Mouse (Mus musculus) kidney, embryonic 15.5 days (tissue): ENCODE measurements around the gene Cerkl. TPM values are rescaled to one million over a fixed set of nuclear protein-coding genes. Genes with fewer than 3 reads are reported as not detected.

Experiments
- ATAC-seq: fragments of 200-750 bp; cut with Nextera tagmentation; replicated peaks from 2 replicates; pipeline ENCODE4 v1.8.0; 2017; ENCODE audit warnings: moderate TSS enrichment; ENCODE audit not compliant: low FRiP score
- H3K27ac ChIP-seq: fragments of 300-500 bp; sonication (generic); 2 replicates; pipeline ENCODE4 v1.5.1; 2015; ENCODE audit warnings: mild to moderate bottlenecking, inconsistent platforms
- H3K27me3 ChIP-seq: fragments of 300-500 bp; sonication (generic); 2 replicates; pipeline ENCODE4 v1.6.1; 2015; ENCODE audit warnings: inconsistent platforms
- H3K36me3 ChIP-seq: fragments of 300-500 bp; sonication (generic); 2 replicates; pipeline ENCODE4 v1.6.1; 2015; ENCODE audit warnings: inconsistent platforms
- H3K4me1 ChIP-seq: fragments of 300-500 bp; sonication (generic); 2 replicates; pipeline ENCODE4 v1.6.1; 2015; ENCODE audit warnings: inconsistent platforms
- H3K4me2 ChIP-seq: fragments of 300-500 bp; sonication (generic); 2 replicates; pipeline ENCODE4 v1.6.1; 2015; ENCODE audit warnings: moderate library complexity, mild to moderate bottlenecking, inconsistent platforms
- H3K4me3 ChIP-seq: fragments of 300-500 bp; sonication (generic); replicated peaks from 2 replicates; pipeline ENCODE4 v1.5.1; 2015; ENCODE audit warnings: mild to moderate bottlenecking, inconsistent platforms
- H3K9ac ChIP-seq: fragments of 300-500 bp; sonication (generic); 2 replicates; pipeline ENCODE4 v1.6.1; 2015; ENCODE audit warnings: mild to moderate bottlenecking, inconsistent platforms
- H3K9me3 ChIP-seq: fragments of 300-500 bp; sonication (generic); replicated peaks from 2 replicates; pipeline ENCODE4 v1.6.1; 2016; ENCODE audit warnings: inconsistent platforms
- WGBS: fragments of 180-500 bp; shearing (Covaris S2); methylation state at CpG from one replicate; pipeline ENCODE4 v1.1.7; 2015; ENCODE audit warnings: mixed read lengths; 5-methylcytosine and 5-hydroxymethylcytosine counted together
- polyA plus RNA-seq: library from polyadenylated mRNA; unstranded; fragments of >200 nt; fragmentation: Nextera tagmentation; extraction: Ambion mirVana; gene quantifications from 2 replicates; pipeline ENCODE4 v1.2.1, GENCODE M21; 2015

The Cerkl gene
- polyA plus RNA-seq, 1 experiment from 2014 or later: 2.3 TPM

DNA sequence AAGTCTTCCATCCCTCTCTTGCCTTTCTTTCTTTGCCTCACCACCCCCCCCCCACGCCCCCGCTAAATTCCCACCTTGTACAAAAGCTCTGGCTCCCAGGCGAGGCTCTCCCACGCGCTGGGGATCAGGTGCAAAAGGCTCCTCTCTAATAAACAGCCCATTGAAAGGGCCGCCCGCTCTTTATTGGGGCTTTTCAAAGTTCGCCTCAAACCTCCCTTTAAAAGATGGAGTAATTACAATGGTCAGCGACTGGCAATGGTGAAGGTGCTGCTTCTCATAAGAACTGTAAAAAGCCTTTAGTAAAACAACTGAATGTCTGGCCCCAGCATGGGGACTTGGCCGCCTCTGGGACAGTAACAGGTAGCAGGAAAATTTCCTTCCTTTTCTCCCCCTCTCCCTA, 939 bp downstream of the Cerkl start:
- Histone ChIP-seq H3K36me3 (no peaks in the 10 kb centered on the region), H3K4me1 (peaks cover 28% of the 10 kb centered on the region), H3K27me3 (peaks cover 88% of the 10 kb centered on the region), H3K9ac (no peak overlapping the region), H3K27ac (no peak overlapping the region), H3K9me3 (no peaks in the 10 kb centered on the region; the same call in 1 of the 2 replicates), H3K4me2 (no peak overlapping the region), H3K4me3 (no peak overlapping the region)
- WGBS: under 1% methylated on average over 10 of the region's 10 CpGs
- no peak for ATAC-seq

GRCm38 (mm10) chr2:79454786-79455446, 1.7 kb downstream of the Cerkl start:
- H3K27me3 ChIP-seq: peaks cover 82% of the 10 kb centered on the region
- H3K36me3 ChIP-seq: no peaks in the 10 kb centered on the region
- H3K9ac ChIP-seq: no peak overlapping the region
- H3K4me1 ChIP-seq: peaks cover 28% of the 10 kb centered on the region
- H3K27ac ChIP-seq: no peak overlapping the region
- 9% methylated on average over 15 of the region's 15 CpGs for WGBS
- no peak overlapping the region for H3K4me3 ChIP-seq
- no peak for ATAC-seq
- H3K9me3 ChIP-seq: no peaks in the 10 kb centered on the region; the same call in 1 of the 2 replicates
- H3K4me2 ChIP-seq: no peak overlapping the region

DNA sequence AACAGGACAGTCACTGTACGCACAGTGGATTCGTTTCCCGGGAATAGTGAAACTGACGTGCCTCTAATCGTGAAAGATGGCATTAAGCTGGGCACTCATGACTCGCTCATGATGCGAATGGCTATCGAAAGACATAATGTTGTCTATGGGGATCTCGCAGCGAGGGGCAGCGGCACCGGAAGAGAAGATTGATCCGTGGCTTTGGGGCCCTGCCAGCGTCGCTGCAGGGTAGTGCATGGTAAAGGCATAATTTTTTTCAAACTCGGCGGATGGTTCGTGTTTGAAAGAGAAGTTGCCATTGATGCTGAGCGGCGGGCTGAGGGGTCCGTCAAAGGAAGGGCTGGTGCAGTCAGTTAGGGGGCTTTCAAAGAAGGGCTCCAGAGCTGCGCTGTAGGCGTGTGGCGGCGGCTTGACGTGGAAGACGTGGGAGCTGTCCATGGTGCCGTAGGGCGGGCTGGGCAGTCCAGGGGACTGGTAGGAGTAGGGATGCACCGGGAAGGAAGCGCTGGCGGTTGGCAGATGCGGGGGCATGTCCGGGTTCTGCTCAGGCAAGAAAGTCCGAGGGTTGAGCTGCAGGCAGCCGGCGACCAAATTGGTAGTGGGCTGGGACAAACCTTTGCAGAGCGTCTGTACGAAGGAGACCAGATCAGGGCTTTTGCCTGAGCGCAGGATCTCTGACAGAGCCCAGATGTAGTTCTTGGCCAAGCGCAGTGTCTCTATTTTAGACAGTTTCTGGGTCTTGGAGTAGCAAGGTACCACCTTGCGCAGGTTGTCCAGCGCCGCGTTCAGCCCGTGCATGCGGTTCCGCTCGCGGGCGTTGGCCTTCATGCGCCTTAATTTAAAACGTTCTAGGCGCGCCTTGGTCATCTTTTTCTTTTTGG, 2.4 kb downstream of the Cerkl start:
- Histone ChIP-seq H3K4me2 (peak overlapping the region; percentile 71), H3K27ac (no peak overlapping the region), H3K9ac (no peak overlapping the region), H3K4me1 (peaks cover 24% of the 10 kb centered on the region), H3K36me3 (no peaks in the 10 kb centered on the region), H3K27me3 (peaks cover 78% of the 10 kb centered on the region), H3K9me3 (no peaks in the 10 kb centered on the region; the same call in 1 of the 2 replicates), H3K4me3 (peak overlapping the region; percentile 44)
- ATAC-seq: peak; percentile 96
- WGBS: 2% methylated on average over 55 of the region's 55 CpGs

GRCm38 (mm10) chr2:79451438-79451837, 5.1 kb downstream of the Cerkl start:
- Histone ChIP-seq H3K4me3 (no peak overlapping the region), H3K4me2 (no peak overlapping the region), H3K36me3 (no peaks in the 10 kb centered on the region), H3K9ac (no peak overlapping the region), H3K27me3 (peaks cover 58% of the 10 kb centered on the region), H3K4me1 (peaks cover 10% of the 10 kb centered on the region), H3K9me3 (no peaks in the 10 kb centered on the region), H3K27ac (no peak overlapping the region)
- ATAC-seq: no peak
- WGBS: 52% methylated on average over 5 of the region's 5 CpGs

DNA sequence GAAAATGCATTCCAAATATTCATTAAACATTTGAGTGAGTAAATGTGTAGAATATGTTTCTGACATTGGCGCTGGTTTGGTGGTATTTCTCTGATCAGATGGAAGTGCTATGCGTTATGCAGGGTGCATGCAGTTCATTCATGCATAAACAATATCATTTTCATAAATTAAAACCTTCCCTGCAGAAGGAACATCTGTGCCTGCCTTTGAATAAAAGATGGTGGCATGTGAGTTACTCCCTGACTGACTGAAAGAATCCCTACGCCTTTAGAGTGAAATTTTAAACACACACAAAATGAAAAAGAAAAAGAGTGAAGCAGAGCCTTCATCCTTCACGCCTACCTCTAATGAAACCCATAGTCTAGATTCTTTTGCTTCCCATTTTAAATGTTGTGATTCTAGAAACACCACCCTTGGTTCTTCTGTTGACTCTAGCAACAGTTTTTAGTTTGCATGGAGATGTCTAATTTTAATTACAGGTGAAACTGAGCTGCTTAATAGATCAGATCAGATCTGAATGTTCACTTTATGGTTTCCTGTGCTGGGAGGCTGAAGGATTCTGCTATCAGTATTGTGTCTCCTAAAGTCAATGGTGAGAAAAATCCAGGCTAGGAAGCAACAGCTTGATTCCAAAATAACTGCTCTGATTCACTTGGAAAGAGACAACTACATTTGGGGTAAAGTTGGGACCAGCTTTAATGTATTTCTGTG, 5.7 kb downstream of the Cerkl start:
- no peak overlapping the region for H3K9ac ChIP-seq
- 75% methylated on average over 4 of the region's 4 CpGs for WGBS
- H3K4me2 ChIP-seq: no peak overlapping the region
- H3K9me3 ChIP-seq: no peaks in the 10 kb centered on the region
- H3K27ac ChIP-seq: no peak overlapping the region
- H3K4me3 ChIP-seq: no peak overlapping the region
- no peak for ATAC-seq
- H3K27me3 ChIP-seq: peaks cover 52% of the 10 kb centered on the region
- H3K4me1 ChIP-seq: peaks cover 9% of the 10 kb centered on the region
- H3K36me3 ChIP-seq: no peaks in the 10 kb centered on the region

GRCm38 (mm10) chr2:79449371-79449770, 7.2 kb downstream of the Cerkl start:
- H3K4me1 ChIP-seq: peaks cover 7% of the 10 kb centered on the region
- 71% methylated on average over 4 of the region's 4 CpGs for WGBS

DNA sequence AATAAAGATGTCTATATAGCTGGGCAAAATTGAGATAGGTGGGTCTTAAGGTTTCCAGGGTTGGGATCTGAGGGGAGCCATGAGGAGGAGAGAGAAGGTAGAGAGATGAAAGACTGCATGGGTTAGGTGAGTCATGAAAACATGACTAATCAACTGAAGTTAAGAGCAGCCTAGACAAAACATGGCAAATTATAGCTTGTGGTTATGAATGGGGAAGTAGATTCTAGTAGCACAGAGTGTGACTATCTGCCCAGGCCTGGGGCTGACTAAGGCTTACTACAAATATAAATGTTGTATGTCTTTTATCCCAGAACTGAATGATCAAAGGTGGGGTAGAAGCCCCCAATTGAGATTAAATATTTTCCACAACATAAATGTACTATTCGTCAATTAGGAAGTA, 9.4 kb downstream of the Cerkl start:
- no peak overlapping the region for H3K9ac ChIP-seq
- H3K4me2 ChIP-seq: no peak overlapping the region
- no peak overlapping the region for H3K27ac ChIP-seq
- H3K4me1 ChIP-seq: no peaks in the 10 kb centered on the region
- no peaks in the 10 kb centered on the region for H3K9me3 ChIP-seq
- ATAC-seq: no peak
- H3K4me3 ChIP-seq: no peak overlapping the region
- 76% methylated on average over 1 of the region's 1 CpGs for WGBS
- H3K36me3 ChIP-seq: no peaks in the 10 kb centered on the region
- peaks cover 22% of the 10 kb centered on the region for H3K27me3 ChIP-seq

More at GRCm38 (mm10) chr2:79449371-79449770, 7.2 kb downstream of the Cerkl start:
- no peak for ATAC-seq
- H3K27me3 ChIP-seq: peaks cover 37% of the 10 kb centered on the region
- no peak overlapping the region for H3K9ac ChIP-seq
- H3K4me3 ChIP-seq: no peak overlapping the region
- no peak overlapping the region for H3K4me2 ChIP-seq
- no peaks in the 10 kb centered on the region for H3K9me3 ChIP-seq
- H3K36me3 ChIP-seq: no peaks in the 10 kb centered on the region
- no peak overlapping the region for H3K27ac ChIP-seq

- H3K9me3 ChIP-seq: no peaks in the 10 kb centered on the region
- no peaks in the 10 kb centered on the region for H3K4me1 ChIP-seq
- no peak overlapping the region for H3K4me3 ChIP-seq
- H3K27ac ChIP-seq: no peak overlapping the region
- H3K9ac ChIP-seq: no peak overlapping the region
- no peak for ATAC-seq
- H3K36me3 ChIP-seq: no peaks in the 10 kb centered on the region
- WGBS: 87% methylated on average over 3 of the region's 3 CpGs
- no peak overlapping the region for H3K4me2 ChIP-seq
- 0 out of 2 replicates have a peak, but pooled peaks cover 6% of the 10 kb centered on the region for H3K27me3 ChIP-seq
Observed at GRCm38 (mm10) chr2:79443861-79444620, 12.5 kb downstream of the Cerkl start.

DNA sequence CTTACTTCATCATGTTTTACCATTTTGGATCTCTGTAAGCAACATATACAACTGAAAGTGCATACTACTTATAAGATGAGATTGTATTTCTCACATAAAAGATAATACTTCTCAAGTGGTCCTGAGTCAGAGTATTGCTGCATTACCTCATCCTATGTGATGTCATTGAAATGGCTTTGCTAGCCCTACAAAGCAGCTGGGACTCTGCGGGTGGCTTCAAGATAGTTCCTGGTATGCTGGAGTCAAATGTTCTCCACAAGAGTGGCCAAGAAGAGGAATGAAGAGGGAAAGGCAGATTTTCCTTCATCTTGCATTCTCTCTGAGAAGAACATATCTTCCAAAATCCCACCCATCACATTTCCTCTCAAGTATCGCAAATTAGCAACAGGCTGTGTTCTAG, 13.2 kb downstream of the Cerkl start:
- 88% methylated on average over 2 of the region's 2 CpGs for WGBS
- Histone ChIP-seq H3K27me3 (0 out of 2 replicates have a peak, but pooled peaks cover 2% of the 10 kb centered on the region), H3K4me3 (no peak overlapping the region), H3K4me1 (no peaks in the 10 kb centered on the region), H3K36me3 (no peaks in the 10 kb centered on the region), H3K4me2 (no peak overlapping the region), H3K9ac (no peak overlapping the region), H3K27ac (no peak overlapping the region), H3K9me3 (no peaks in the 10 kb centered on the region)
- ATAC-seq: no peak

GRCm38 (mm10) chr2:79442906-79443305, 13.7 kb downstream of the Cerkl start:
- no peak overlapping the region for H3K27ac ChIP-seq
- no peak overlapping the region for H3K9ac ChIP-seq
- 81% methylated on average over 6 of the region's 6 CpGs for WGBS
- no peaks in the 10 kb centered on the region for H3K27me3 ChIP-seq
- no peaks in the 10 kb centered on the region for H3K36me3 ChIP-seq
- no peak overlapping the region for H3K4me3 ChIP-seq
- no peaks in the 10 kb centered on the region for H3K9me3 ChIP-seq
- no peak for ATAC-seq
- no peaks in the 10 kb centered on the region for H3K4me1 ChIP-seq
- H3K4me2 ChIP-seq: no peak overlapping the region

GRCm38 (mm10) chr2:79442227-79442626, 14.4 kb downstream of the Cerkl start:
- H3K27me3 ChIP-seq: no peaks in the 10 kb centered on the region
- no peak overlapping the region for H3K4me2 ChIP-seq
- whole genome bisulfite sequencing: 89% methylated on average over 2 of the region's 2 CpGs
- H3K9ac ChIP-seq: no peak overlapping the region
- no peak overlapping the region for H3K27ac ChIP-seq
- no peaks in the 10 kb centered on the region for H3K9me3 ChIP-seq
- no peak overlapping the region for H3K4me3 ChIP-seq
- H3K36me3 ChIP-seq: no peaks in the 10 kb centered on the region
- no peak for ATAC-seq
- no peaks in the 10 kb centered on the region for H3K4me1 ChIP-seq
